Mouse (Mus musculus) MEL (cell line): ENCODE results near the gene Zfp821. TPM values are rescaled to one million over a fixed set of nuclear protein-coding genes. Genes with fewer than 3 reads are reported as not detected.

Experiments
- DNase-seq: peaks from one replicate; pipeline ENCODE4 v3.0.0; 2011; ENCODE audit warnings: low read depth, low spot score
- H3K27ac ChIP-seq: 2 replicates; pipeline ENCODE4 v1.5.1; 2012; ENCODE audit warnings: low read depth, mild to moderate bottlenecking, control low read depth, low read length, moderate library complexity; ENCODE audit not compliant: control insufficient read depth
- H3K27me3 ChIP-seq, 2 experiments: fragments of 150-350 bp in 1 of 2; sonication (generic) in 1 of 2; 2 replicates each; pipeline ENCODE4 v1.6.1; 2012; ENCODE audit warnings: low read length in 2 of 2, mild to moderate bottlenecking in 2 of 2, improper control_type of control experiment in 1 of 2, moderate library complexity in 1 of 2; ENCODE audit not compliant: insufficient read depth in 2 of 2, control insufficient read depth in 1 of 2
- H3K36me3 ChIP-seq, 2 experiments: 2 replicates each; pipeline ENCODE4 v1.6.1; 2012 to 2014; ENCODE audit warnings: low read length in 2 of 2, improper control_type of control experiment in 1 of 2, inconsistent platforms in 1 of 2, mild to moderate bottlenecking in 1 of 2; ENCODE audit not compliant: insufficient read depth in 2 of 2, control insufficient read depth in 1 of 2
- H3K4me1 ChIP-seq, 2 experiments: fragments of 150-350 bp in 1 of 2; sonication (generic) in 1 of 2; 2 replicates each; pipeline ENCODE4 v1.6.1; 2012; ENCODE audit warnings: low read length in 2 of 2, improper control_type of control experiment in 1 of 2, mild to moderate bottlenecking in 1 of 2; ENCODE audit not compliant: insufficient read depth in 2 of 2, control insufficient read depth in 1 of 2
- H3K4me3 ChIP-seq, 2 experiments: fragments of 150-350 bp in 1 of 2; sonication (generic) in 1 of 2; 2 replicates each; pipeline ENCODE4 v1.5.1; 2012; ENCODE audit warnings: low read depth in 2 of 2, low read length in 2 of 2, mild to moderate bottlenecking in 2 of 2, moderate library complexity in 2 of 2, control low read depth in 1 of 2, improper control_type of control experiment in 1 of 2; ENCODE audit not compliant: control insufficient read depth in 1 of 2, insufficient read depth in 1 of 2
- H3K79me2 ChIP-seq: 2 replicates; pipeline ENCODE4 v1.6.1; 2012; ENCODE audit warnings: mild to moderate bottlenecking, low read length, moderate library complexity; ENCODE audit not compliant: control insufficient read depth, poor library complexity, insufficient read depth
- H3K9ac ChIP-seq: 2 replicates; pipeline ENCODE4 v1.6.1; 2012; ENCODE audit warnings: low read depth, mild to moderate bottlenecking, control low read depth, low read length, moderate library complexity; ENCODE audit not compliant: control insufficient read depth, poor library complexity, severe bottlenecking
- H3K9me3 ChIP-seq: fragments of 150-350 bp; sonication (generic); replicated peaks from 2 replicates; pipeline ENCODE4 v1.6.1; 2012; ENCODE audit warnings: mild to moderate bottlenecking, low read length, improper control_type of control experiment, moderate library complexity; ENCODE audit not compliant: insufficient read depth
- CHD2 ChIP-seq: IDR thresholded peaks from 2 replicates; pipeline ENCODE4 v1.6.1; 2011; ENCODE audit warnings: low read length, improper control_type of control experiment
- E2F4 ChIP-seq: IDR thresholded peaks from 2 replicates; pipeline ENCODE4 v1.6.1; 2011; ENCODE audit warnings: low read depth, low read length, improper control_type of control experiment, borderline replicate concordance
- ELF1 ChIP-seq: IDR thresholded peaks from 2 replicates; pipeline ENCODE4 v1.6.1; 2014; ENCODE audit warnings: low read depth, mild to moderate bottlenecking, inconsistent platforms, low read length, improper control_type of control experiment, moderate library complexity
- ETS1 ChIP-seq: IDR thresholded peaks from 2 replicates; pipeline ENCODE4 v1.6.1; 2012; ENCODE audit warnings: low read depth, mild to moderate bottlenecking, inconsistent platforms, low read length, improper control_type of control experiment, moderate library complexity
- GATA1 ChIP-seq: IDR thresholded peaks from 2 replicates; pipeline ENCODE4 v1.6.1; 2011; ENCODE audit warnings: low read depth, low read length, improper control_type of control experiment
- HCFC1 ChIP-seq: IDR thresholded peaks from 2 replicates; pipeline ENCODE4 v1.6.1; 2012; ENCODE audit warnings: low read depth, mild to moderate bottlenecking, inconsistent platforms, low read length, improper control_type of control experiment, moderate library complexity
- JUND ChIP-seq: IDR thresholded peaks from 2 replicates; pipeline ENCODE4 v1.6.1; 2011; ENCODE audit warnings: low read depth, mild to moderate bottlenecking, improper control_type of control experiment, low read length
- MAFK ChIP-seq: IDR thresholded peaks from 2 replicates; pipeline ENCODE4 v1.6.1; 2011; ENCODE audit warnings: low read depth, mild to moderate bottlenecking, low read length, improper control_type of control experiment, borderline replicate concordance
- NRF1 ChIP-seq: IDR thresholded peaks from 2 replicates; pipeline ENCODE4 v1.6.1; 2014; ENCODE audit warnings: low read depth, mild to moderate bottlenecking, inconsistent platforms, low read length, improper control_type of control experiment, moderate library complexity; ENCODE audit not compliant: poor library complexity, insufficient read depth, severe bottlenecking
- POLR2AphosphoS2 ChIP-seq: IDR thresholded peaks from 2 replicates; pipeline ENCODE4 v1.6.1; 2011; ENCODE audit warnings: low read length, improper control_type of control experiment
- RAD21 ChIP-seq: IDR thresholded peaks from 2 replicates; pipeline ENCODE4 v1.6.1; 2011; ENCODE audit warnings: mild to moderate bottlenecking, low read depth, low read length, improper control_type of control experiment
- SIN3A ChIP-seq: IDR thresholded peaks from 2 replicates; pipeline ENCODE4 v1.6.1; 2012; ENCODE audit warnings: low read length, improper control_type of control experiment, inconsistent platforms
- TAL1 ChIP-seq: IDR thresholded peaks from 2 replicates; pipeline ENCODE4 v1.6.1; 2012; ENCODE audit warnings: mild to moderate bottlenecking, inconsistent platforms, low read length, moderate library complexity, mixed read lengths
- UBTF ChIP-seq: IDR thresholded peaks from 2 replicates; pipeline ENCODE4 v1.6.1; 2012; ENCODE audit warnings: low read depth, mild to moderate bottlenecking, inconsistent platforms, low read length, improper control_type of control experiment, moderate library complexity, borderline replicate concordance; ENCODE audit not compliant: insufficient read depth
- USF1 ChIP-seq: IDR thresholded peaks from 2 replicates; pipeline ENCODE4 v1.6.1; 2014; ENCODE audit warnings: low read depth, mild to moderate bottlenecking, inconsistent platforms, low read length, improper control_type of control experiment, moderate library complexity
- USF2 ChIP-seq, 2 experiments: IDR thresholded peaks; 2 replicates each; pipeline ENCODE4 v1.6.1; 2011 to 2012; ENCODE audit warnings: improper control_type of control experiment in 2 of 2, low read length in 2 of 2, borderline replicate concordance in 1 of 2, inconsistent platforms in 1 of 2, low read depth in 1 of 2, mild to moderate bottlenecking in 1 of 2; ENCODE audit not compliant: insufficient read depth in 1 of 2
- ZKSCAN1 ChIP-seq: IDR thresholded peaks from 2 replicates; pipeline ENCODE4 v1.6.1; 2012; ENCODE audit warnings: low read depth, mild to moderate bottlenecking, inconsistent platforms, low read length, improper control_type of control experiment, moderate library complexity
- ZNF384 ChIP-seq: IDR thresholded peaks from 2 replicates; pipeline ENCODE4 v1.6.1; 2012; ENCODE audit warnings: low read depth, mild to moderate bottlenecking, inconsistent platforms, low read length, improper control_type of control experiment
- polyA plus RNA-seq, 2 experiments: library from polyadenylated mRNA; stranded (reverse) in 1 of 2; unstranded in 1 of 2; fragments of >175 nt in 1 of 2; fragments of >200 nt in 1 of 2; gene quantifications; 2 replicates each; pipeline versions ENCODE4 v1.2.1 to v1.2.4; 2012; ENCODE audit warnings: low replicate concordance in 2 of 2, low read depth in 1 of 2; ENCODE audit not compliant: insufficient read length in 2 of 2, insufficient read depth in 1 of 2, missing spikeins in 1 of 2
- total RNA-seq: library from RNA; depleted of rRNA; stranded (reverse); fragments of 300-350 nt; gene quantifications from 2 replicates; pipeline ENCODE4 v1.2.3, GENCODE M21; 2012

The Zfp821 gene
- total and polyA plus RNA-seq, 3 experiments = 5.2 to 10.1 TPM; not detected in 1

GRCm38 (mm10) chr8:109737237-109738048 lies 32.1 kb downstream of the Zfp821 start, which contains the start of gene Atxn1l (continued):
- TF ChIP-seq USF2 (IDR thresholded peaks at IDR 0.05; ENCODE audit: borderline replicate concordance in 1 of 2, insufficient read depth in 1 of 2, low read depth in 1 of 2, low read length in 2 of 2) (no peak), E2F4 (no peak), TAL1 (no peak), ELF1 (0 out of 2 replicates have a peak, but pooled peaks have one; percentile 24), GATA1 (no peak), ETS1 (no peak), HCFC1 (peak; percentile 82), CHD2 (no peak), UBTF (no peak), SIN3A (peak; percentile 42), MAFK (no peak)

DNA sequence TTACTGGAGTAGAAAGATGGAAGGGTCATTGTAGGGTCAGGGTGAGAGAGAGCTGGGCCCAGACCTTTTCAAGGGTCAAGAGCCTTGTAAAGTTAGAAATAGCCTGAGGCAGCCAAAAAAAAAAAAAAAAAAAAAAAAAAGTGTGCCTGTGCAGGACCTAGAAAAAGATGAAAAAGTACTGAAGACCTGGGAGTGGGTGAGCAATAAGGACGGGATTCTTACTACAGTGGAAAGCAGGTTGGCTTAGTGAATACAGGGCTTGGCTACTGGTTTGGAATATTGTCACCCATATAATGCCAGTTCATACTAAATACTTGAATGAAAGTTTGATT lies 32.7 kb downstream of the Zfp821 start:
- Histone ChIP-seq H3K27ac (no peak overlapping the region), H3K36me3 (no peaks in the 10 kb centered on the region; a peak in 2 of 4 replicates), H3K4me1 (peaks cover 4% of the 10 kb centered on the region in 2 experiments; a peak in 3 of 4 replicates), H3K27me3 (no peaks in the 10 kb centered on the region), H3K9ac (0 out of 2 replicates have a peak overlapping the region, but pooled peaks have one; percentile 21), H3K79me2 (peaks cover 11% of the 10 kb centered on the region), H3K9me3 (no peaks in the 10 kb centered on the region), H3K4me3 (peak overlapping the region; percentile 11 to 34; a peak in 3 of 4 replicates)
- DNase-seq = no peak
- no peak for TF ChIP-seq NRF1
- peak; percentile 38 for TF ChIP-seq ZNF384

- peak; percentile 23 for DNase-seq
- Histone ChIP-seq H3K9ac (no peak overlapping the region), H3K9me3 (no peaks in the 10 kb centered on the region), H3K27ac (no peak overlapping the region), H3K36me3 (peaks cover 0 to 6% of the 10 kb centered on the region in 2 experiments; a peak in 2 of 4 replicates), H3K4me1 (peaks cover 0 to 7% of the 10 kb centered on the region in 2 experiments; a peak in 2 of 4 replicates), H3K79me2 (no peaks in the 10 kb centered on the region), H3K27me3 (no peaks in the 10 kb centered on the region), H3K4me3 (no peak overlapping the region)
- TF ChIP-seq ETS1 (no peak), SIN3A (no peak), HCFC1 (no peak), POLR2AphosphoS2 (no peak), CHD2 (no peak), RAD21 (no peak), JUND (no peak), ZKSCAN1 (no peak), USF1 (no peak)
These were observed 42.3 kb downstream of the Zfp821 start for GRCm38 (mm10) chr8:109747468-109748199.
